Mouse (Mus musculus) heart, embryonic 11.5 days (tissue): ENCODE measurements around the gene Gm9803. TPM values are rescaled to one million over a fixed set of nuclear protein-coding genes. Genes with fewer than 3 reads are reported as not detected.

Experiments
- ATAC-seq: fragments of 200-750 bp; cut with Nextera tagmentation; replicated peaks from 2 replicates; pipeline ENCODE4 v1.8.0; 2017; ENCODE audit warnings: moderate library complexity; ENCODE audit not compliant: insufficient number of reproducible peaks, low FRiP score, low TSS enrichment
- H3K27ac ChIP-seq: fragments of 300-500 bp; sonication (generic); 2 replicates; pipeline ENCODE4 v1.5.1; 2014; ENCODE audit warnings: mild to moderate bottlenecking, low read depth, low read length
- H3K27me3 ChIP-seq: fragments of 300-500 bp; sonication (generic); 2 replicates; pipeline ENCODE4 v1.6.1; 2014; ENCODE audit warnings: mild to moderate bottlenecking, low read length, mixed read lengths; ENCODE audit not compliant: control insufficient read depth, insufficient read depth
- H3K36me3 ChIP-seq: fragments of 300-500 bp; sonication (generic); 2 replicates; pipeline ENCODE4 v1.6.1; 2014; ENCODE audit warnings: mild to moderate bottlenecking, low read length, moderate library complexity, mixed read lengths; ENCODE audit not compliant: control insufficient read depth, insufficient read depth
- H3K4me1 ChIP-seq: fragments of 300-500 bp; sonication (generic); 2 replicates; pipeline ENCODE4 v1.6.1; 2014; ENCODE audit warnings: low read length; ENCODE audit not compliant: control insufficient read depth, insufficient read depth
- H3K4me2 ChIP-seq: fragments of 300-500 bp; sonication (generic); 2 replicates; pipeline ENCODE4 v1.6.1; 2014; ENCODE audit warnings: mild to moderate bottlenecking, moderate library complexity
- H3K4me3 ChIP-seq: fragments of 300-500 bp; sonication (generic); 2 replicates; pipeline ENCODE4 v1.5.1; 2014; ENCODE audit warnings: low read depth, low read length
- H3K9ac ChIP-seq: fragments of 300-500 bp; sonication (generic); 2 replicates; pipeline ENCODE4 v1.6.1; 2014; ENCODE audit warnings: mild to moderate bottlenecking, low read depth, low read length, moderate library complexity
- H3K9me3 ChIP-seq: fragments of 300-500 bp; sonication (generic); replicated peaks from 2 replicates; pipeline ENCODE4 v1.6.1; 2016; ENCODE audit warnings: low read length; ENCODE audit not compliant: control insufficient read depth
- WGBS: fragments of 180-500 bp; shearing (Covaris S2); extraction: QIAGEN DNeasy Blood & Tissue Kit; methylation state at CpG from one replicate; pipeline ENCODE4 v1.1.7; 2014; ENCODE audit not compliant: insufficient replicate concordance; 5-methylcytosine and 5-hydroxymethylcytosine counted together
- polyA plus RNA-seq: library from polyadenylated mRNA; unstranded; fragments of >200 nt; fragmentation: Nextera tagmentation; extraction: Ambion mirVana; gene quantifications from 2 replicates; pipeline ENCODE4 v1.2.1, GENCODE M21; 2014

Gm9803 gene
- polyA plus RNA-seq, 1 experiment from 2014 or later: 22.7 TPM

- Histone ChIP-seq H3K4me2 (no peak overlapping the region), H3K4me1 (peaks cover 28% of the 10 kb centered on the region), H3K9me3 (no peaks in the 10 kb centered on the region), H3K9ac (no peak overlapping the region), H3K27me3 (no peaks in the 10 kb centered on the region), H3K36me3 (peaks cover 6% of the 10 kb centered on the region; the same call in 1 of the 2 replicates), H3K4me3 (no peak overlapping the region), H3K27ac (no peak overlapping the region)
- no peak for ATAC-seq
- WGBS: 81% methylated on average over 5 of the region's 5 CpGs
Observed at GRCm38 (mm10) chr10:43490846-43491245, 33.0 kb upstream of the Gm9803 start.

GRCm38 (mm10) chr10:43502599-43502998 is 21.3 kb upstream of the Gm9803 start:
- Histone ChIP-seq H3K36me3 (peaks cover 14% of the 10 kb centered on the region), H3K9ac (no peak overlapping the region), H3K4me3 (no peak overlapping the region), H3K27ac (no peak overlapping the region), H3K27me3 (no peaks in the 10 kb centered on the region), H3K4me2 (no peak overlapping the region), H3K4me1 (no peaks in the 10 kb centered on the region), H3K9me3 (no peaks in the 10 kb centered on the region)
- no peak for ATAC-seq
- 89% methylated on average over 4 of the region's 4 CpGs for WGBS

- no peak overlapping the region for H3K4me2 ChIP-seq
- H3K4me3 ChIP-seq: no peak overlapping the region
- 94% methylated on average over 1 of the region's 1 CpGs for WGBS
- H3K4me1 ChIP-seq: no peaks in the 10 kb centered on the region
- peaks cover 3% of the 10 kb centered on the region for H3K36me3 ChIP-seq
- no peaks in the 10 kb centered on the region for H3K9me3 ChIP-seq
- no peak for ATAC-seq
- H3K9ac ChIP-seq: no peak overlapping the region
- no peak overlapping the region for H3K27ac ChIP-seq
- no peaks in the 10 kb centered on the region for H3K27me3 ChIP-seq
Observed at GRCm38 (mm10) chr10:43504291-43504690, 19.6 kb upstream of the Gm9803 start.

- no peak for ATAC-seq
Observed at GRCm38 (mm10) chr10:43507051-43507450, 16.8 kb upstream of the Gm9803 start.

GRCm38 (mm10) chr10:43509228-43509627 is 14.7 kb upstream of the Gm9803 start:
- H3K4me2 ChIP-seq: no peak overlapping the region
- no peaks in the 10 kb centered on the region for H3K4me1 ChIP-seq
- ATAC-seq: no peak
- no peaks in the 10 kb centered on the region for H3K27me3 ChIP-seq
- peaks cover 23% of the 10 kb centered on the region for H3K36me3 ChIP-seq
- H3K9ac ChIP-seq: no peak overlapping the region
- no peak overlapping the region for H3K27ac ChIP-seq
- no peak overlapping the region for H3K4me3 ChIP-seq
- H3K9me3 ChIP-seq: no peaks in the 10 kb centered on the region
- WGBS: 93% methylated on average over 7 of the region's 7 CpGs

More at GRCm38 (mm10) chr10:43507051-43507450, 16.8 kb upstream of the Gm9803 start:
- Histone ChIP-seq H3K9ac (no peak overlapping the region), H3K4me3 (no peak overlapping the region), H3K27ac (no peak overlapping the region), H3K27me3 (no peaks in the 10 kb centered on the region), H3K4me1 (no peaks in the 10 kb centered on the region), H3K36me3 (peaks cover 17% of the 10 kb centered on the region), H3K4me2 (no peak overlapping the region), H3K9me3 (no peaks in the 10 kb centered on the region)
- WGBS: 63% methylated on average over 4 of the region's 4 CpGs

- Histone ChIP-seq H3K9me3 (no peaks in the 10 kb centered on the region), H3K4me2 (no peak overlapping the region), H3K27ac (no peak overlapping the region), H3K36me3 (peaks cover 21% of the 10 kb centered on the region), H3K27me3 (no peaks in the 10 kb centered on the region), H3K9ac (no peak overlapping the region), H3K4me3 (no peak overlapping the region), H3K4me1 (no peaks in the 10 kb centered on the region)
- no peak for ATAC-seq
- 89% methylated on average over 10 of the region's 10 CpGs for WGBS
Observed at GRCm38 (mm10) chr10:43512976-43513375, 10.9 kb upstream of the Gm9803 start.

GRCm38 (mm10) chr10:43516992-43517660 is 6.8 kb upstream of the Gm9803 start:
- H3K9ac ChIP-seq: no peak overlapping the region
- no peaks in the 10 kb centered on the region for H3K9me3 ChIP-seq
- peaks cover 6% of the 10 kb centered on the region; the same call in 1 of the 2 replicates for H3K36me3 ChIP-seq
- 71% methylated on average over 6 of the region's 6 CpGs for WGBS
- H3K4me2 ChIP-seq: no peak overlapping the region
- H3K27me3 ChIP-seq: no peaks in the 10 kb centered on the region
- no peaks in the 10 kb centered on the region for H3K4me1 ChIP-seq
- ATAC-seq: no peak
- H3K27ac ChIP-seq: no peak overlapping the region
- no peak overlapping the region for H3K4me3 ChIP-seq

GRCm38 (mm10) chr10:43517836-43518235 is 6.0 kb upstream of the Gm9803 start:
- peaks cover 5% of the 10 kb centered on the region; the same call in 1 of the 2 replicates for H3K36me3 ChIP-seq
- no peak for ATAC-seq
- H3K4me2 ChIP-seq: no peak overlapping the region
- no peak overlapping the region for H3K27ac ChIP-seq
- WGBS: 60% methylated on average over 4 of the region's 4 CpGs
- no peaks in the 10 kb centered on the region for H3K27me3 ChIP-seq
- H3K4me3 ChIP-seq: no peak overlapping the region
- no peaks in the 10 kb centered on the region for H3K4me1 ChIP-seq
- H3K9ac ChIP-seq: no peak overlapping the region
- H3K9me3 ChIP-seq: no peaks in the 10 kb centered on the region

- Histone ChIP-seq H3K27me3 (no peaks in the 10 kb centered on the region), H3K4me2 (no peak overlapping the region), H3K4me1 (no peaks in the 10 kb centered on the region), H3K9ac (no peak overlapping the region), H3K4me3 (no peak overlapping the region), H3K27ac (no peak overlapping the region), H3K36me3 (peaks cover under 1% of the 10 kb centered on the region; the same call in 1 of the 2 replicates), H3K9me3 (no peaks in the 10 kb centered on the region)
- ATAC-seq: no peak
- WGBS: 70% methylated on average over 13 of the region's 13 CpGs
Observed at GRCm38 (mm10) chr10:43518368-43518767, 5.5 kb upstream of the Gm9803 start.
